Mouse (Mus musculus) E14TG2a.4 (cell line): ENCODE data around the gene Anapc2.

Experiments
- CTCF ChIP-seq: conservative IDR thresholded peaks from 2 replicates; pipeline ENCODE4 v1.5.1; 2014; ENCODE audit warnings: low read length
- POU5F1 ChIP-seq: IDR thresholded peaks from 2 replicates; pipeline ENCODE4 v1.6.1; 2014; ENCODE audit warnings: low read length, borderline replicate concordance

GRCm38 (mm10) chr2:25224766-25225752, 47.2 kb upstream of the Anapc2 start:
- no peak for TF ChIP-seq CTCF
- no peak for TF ChIP-seq POU5F1
